Mouse (Mus musculus) thymus, adult 2 months (tissue): ENCODE measurements around the gene Gosr2. TPM values are rescaled to one million over a fixed set of nuclear protein-coding genes. Genes with fewer than 3 reads are reported as not detected.

Experiments used
- DNase-seq: peaks from one replicate; pipeline ENCODE4 v3.0.0; 2021
- H3K27ac ChIP-seq: fragments of 200-500 bp; 2 replicates; pipeline ENCODE4 v1.5.1; 2012; ENCODE audit warnings: low read length, control low read depth; ENCODE audit not compliant: control insufficient read depth, insufficient read depth
- H3K27me3 ChIP-seq: fragments of 200-500 bp; 2 replicates; pipeline ENCODE4 v1.6.1; 2012; ENCODE audit warnings: mild to moderate bottlenecking, low read length, moderate library complexity, mixed read lengths; ENCODE audit not compliant: control insufficient read depth, insufficient read depth
- H3K36me3 ChIP-seq: fragments of 200-500 bp; 2 replicates; pipeline ENCODE4 v1.6.1; 2012; ENCODE audit warnings: mild to moderate bottlenecking, low read length, moderate library complexity; ENCODE audit not compliant: control insufficient read depth, insufficient read depth
- H3K4me1 ChIP-seq: fragments of 200-500 bp; replicated peaks from 2 replicates; pipeline ENCODE4 v1.6.1; 2012; ENCODE audit warnings: low read length; ENCODE audit not compliant: control insufficient read depth, insufficient read depth
- H3K4me3 ChIP-seq: fragments of 200-500 bp; 2 replicates; pipeline ENCODE4 v1.5.1; 2012; ENCODE audit warnings: mild to moderate bottlenecking, low read length, control low read depth, moderate library complexity; ENCODE audit not compliant: control insufficient read depth, insufficient read depth
- CTCF ChIP-seq: fragments of 200-500 bp; IDR thresholded peaks from 2 replicates; pipeline ENCODE4 v1.5.1; 2012; ENCODE audit warnings: mild to moderate bottlenecking, control low read depth, low read length, moderate library complexity, borderline replicate concordance; ENCODE audit not compliant: control insufficient read depth, poor library complexity, insufficient read depth; ENCODE audit errors: extremely low read depth
- POLR2A ChIP-seq: fragments of 200-500 bp; IDR thresholded peaks from 2 replicates; pipeline ENCODE4 v1.6.1; 2012; ENCODE audit warnings: mild to moderate bottlenecking, low read length, control low read depth, moderate library complexity; ENCODE audit not compliant: control insufficient read depth, poor library complexity, insufficient read depth; ENCODE audit errors: extremely low read depth
- whole genome bisulfite sequencing: fragments of 180-500 bp; shearing (Covaris S2); methylation state at CpG from one replicate; pipeline ENCODE4 v1.1.7; 2018; 5-methylcytosine and 5-hydroxymethylcytosine counted together
- polyA plus RNA-seq: library from polyadenylated mRNA; depleted of rRNA; stranded (reverse); fragments of >200 nt; gene quantifications from 2 replicates; pipeline ENCODE4 v1.2.3, GENCODE M21; 2012

The Gosr2 gene
- polyA plus RNA-seq, 1 experiment: 99.8 TPM

GRCm38 (mm10) chr11:103663119-103663518 is 34.6 kb downstream of the Gosr2 start:
- no peak overlapping the region for H3K4me3 ChIP-seq
- no peak for TF ChIP-seq POLR2A
- no peak for TF ChIP-seq CTCF
- H3K27me3 ChIP-seq: no peaks in the 10 kb centered on the region
- no peaks in the 10 kb centered on the region for H3K36me3 ChIP-seq
- no peak for DNase-seq
- no peak overlapping the region for H3K27ac ChIP-seq
- no peaks in the 10 kb centered on the region; the same call in 1 of the 2 replicates for H3K4me1 ChIP-seq
- WGBS: 86% methylated on average over 8 of the region's 8 CpGs

GRCm38 (mm10) chr11:103662546-103662945 is 35.2 kb downstream of the Gosr2 start:
- DNase-seq: no peak
- WGBS: 84% methylated on average over 5 of the region's 5 CpGs

GRCm38 (mm10) chr11:103661863-103662262 is 35.8 kb downstream of the Gosr2 start:
- no peaks in the 10 kb centered on the region for H3K27me3 ChIP-seq
- no peak overlapping the region for H3K4me3 ChIP-seq
- no peak overlapping the region for H3K27ac ChIP-seq
- no peaks in the 10 kb centered on the region for H3K36me3 ChIP-seq
- no peaks in the 10 kb centered on the region; the same call in 1 of the 2 replicates for H3K4me1 ChIP-seq
- no peak for DNase-seq
- WGBS: 48% methylated on average over 4 of the region's 4 CpGs
- TF ChIP-seq POLR2A: no peak
- no peak for TF ChIP-seq CTCF

More at GRCm38 (mm10) chr11:103662546-103662945, 35.2 kb downstream of the Gosr2 start:
- Histone ChIP-seq H3K4me3 (no peak overlapping the region), H3K36me3 (no peaks in the 10 kb centered on the region), H3K27ac (no peak overlapping the region), H3K27me3 (no peaks in the 10 kb centered on the region), H3K4me1 (no peaks in the 10 kb centered on the region; the same call in 1 of the 2 replicates)
- TF ChIP-seq CTCF: no peak
- no peak for TF ChIP-seq POLR2A

- Histone ChIP-seq H3K4me1 (no peaks in the 10 kb centered on the region), H3K36me3 (no peaks in the 10 kb centered on the region), H3K4me3 (no peak overlapping the region), H3K27me3 (no peaks in the 10 kb centered on the region), H3K27ac (no peak overlapping the region)
- DNase-seq: no peak
- WGBS: 89% methylated on average over 7 of the region's 7 CpGs
- TF ChIP-seq POLR2A (no peak), CTCF (no peak)
These were observed 39.5 kb downstream of the Gosr2 start for GRCm38 (mm10) chr11:103658189-103658588.

DNA sequence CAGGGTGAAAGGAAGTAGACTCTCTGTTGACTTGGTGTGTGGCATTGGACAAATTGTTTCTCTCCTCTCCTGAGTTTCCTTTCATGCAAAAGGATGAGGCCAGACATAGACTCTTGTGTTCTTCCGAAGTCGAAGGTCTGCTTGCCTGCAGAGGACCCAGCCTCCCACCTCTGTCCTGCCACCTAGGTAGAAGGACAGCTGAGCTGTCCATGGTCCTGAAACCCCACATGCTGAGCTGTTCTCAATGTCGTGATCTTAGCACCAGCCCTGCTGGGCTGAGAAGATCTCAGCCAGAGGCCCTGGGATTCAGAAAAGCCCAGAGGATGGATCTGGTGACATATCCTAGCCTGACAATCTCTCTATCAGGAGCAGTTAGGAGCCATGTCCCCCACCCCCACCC is 41.2 kb downstream of the Gosr2 start:
- DNase-seq: peak; percentile 28
- H3K27me3 ChIP-seq: no peaks in the 10 kb centered on the region
- no peak overlapping the region for H3K4me3 ChIP-seq
- no peak overlapping the region for H3K27ac ChIP-seq
- WGBS: 15% methylated on average over 3 of the region's 3 CpGs
- H3K36me3 ChIP-seq: no peaks in the 10 kb centered on the region
- no peaks in the 10 kb centered on the region for H3K4me1 ChIP-seq
- TF ChIP-seq POLR2A: no peak
- no peak for TF ChIP-seq CTCF

GRCm38 (mm10) chr11:103653359-103653965 is 44.2 kb downstream of the Gosr2 start:
- no peak overlapping the region for H3K4me3 ChIP-seq
- TF ChIP-seq POLR2A (no peak), CTCF (no peak)
- peaks cover 6% of the 10 kb centered on the region; the same call in 1 of the 2 replicates for H3K27me3 ChIP-seq
- H3K36me3 ChIP-seq: no peaks in the 10 kb centered on the region
- no peaks in the 10 kb centered on the region for H3K4me1 ChIP-seq
- 78% methylated on average over 10 of the region's 10 CpGs for WGBS
- no peak for DNase-seq
- H3K27ac ChIP-seq: no peak overlapping the region

- Histone ChIP-seq H3K4me3 (no peak overlapping the region), H3K27me3 (peaks cover 6% of the 10 kb centered on the region; the same call in 1 of the 2 replicates), H3K27ac (no peak overlapping the region), H3K36me3 (no peaks in the 10 kb centered on the region), H3K4me1 (no peaks in the 10 kb centered on the region)
- 82% methylated on average over 6 of the region's 6 CpGs for WGBS
- TF ChIP-seq POLR2A (no peak), CTCF (no peak)
- DNase-seq: no peak
These were observed 46.3 kb downstream of the Gosr2 start for GRCm38 (mm10) chr11:103651426-103651825.
